Mouse (Mus musculus): ENCODE measurements at regions not wholly inside any gene's neighbourhood (a gene's known extent, or its start where the extent isn't known, plus 50 kb on each side); places are given as distances from the start of the nearest gene placed in this dataset.

GRCm38 (mm10) chr1:14429326-14429725 lies 1663.8 kb downstream of the 4930444P10Rik start:
- in situ Hi-C loops (cut with MboI; ENCODE audit: unreplicated experiment in 2 of 2): no loop called here

- in situ Hi-C loops (cut with MboI; ENCODE audit: unreplicated experiment in 2 of 2): no loop called here
Observed at GRCm38 (mm10) chr1:14421030-14421429, 1672.1 kb downstream of the 4930444P10Rik start.

GRCm38 (mm10) chr1:14413826-14414445 lies 1679.2 kb downstream of the 4930444P10Rik start:
- in situ Hi-C loops (cut with MboI; ENCODE audit: unreplicated experiment in 2 of 2): no loop called here

GRCm38 (mm10) chr1:14369957-14370833 lies 1722.9 kb downstream of the 4930444P10Rik start:
- in situ Hi-C loops (cut with MboI; ENCODE audit: unreplicated experiment in 2 of 2): no loop called here

DNA sequence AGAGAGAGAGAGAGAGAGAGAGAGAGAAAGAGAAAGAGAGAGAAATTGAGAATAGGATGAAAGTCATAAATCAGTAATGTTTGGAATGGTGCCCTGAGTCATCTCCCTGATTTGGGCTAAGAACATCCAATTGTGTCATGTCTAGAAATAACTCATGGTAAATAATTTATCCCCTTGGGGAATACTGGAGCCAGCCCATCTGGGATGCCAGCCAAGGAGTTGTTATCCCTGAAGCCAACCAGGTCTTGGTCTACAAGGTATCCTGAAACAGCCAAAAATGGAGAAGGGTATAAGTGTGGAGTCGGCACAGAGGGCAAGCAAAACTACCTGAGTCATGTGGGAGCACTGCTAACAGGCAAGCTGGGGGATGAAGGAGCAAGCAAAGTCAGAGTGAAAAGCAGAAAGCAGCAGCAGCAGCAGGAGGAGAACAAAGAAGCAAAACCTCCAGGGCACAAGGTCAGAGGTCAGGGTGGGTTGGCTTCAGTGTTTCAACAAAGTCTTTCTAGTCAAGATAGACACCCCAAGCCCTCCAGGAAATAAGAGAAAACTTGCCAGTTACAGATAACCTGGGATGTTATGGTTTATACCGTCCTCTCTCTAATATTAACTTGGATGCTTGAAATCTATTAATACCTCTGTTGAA lies 1733.0 kb downstream of the 4930444P10Rik start:
- in situ Hi-C loops (cut with MboI; ENCODE audit: unreplicated experiment in 2 of 2): no loop called here

Measured in v-Abl transformed pro-B cells (cell line).